Mouse (Mus musculus) liver, embryonic 16.5 days (tissue): ENCODE data around the gene Plce1. TPM values are rescaled to one million over a fixed set of nuclear protein-coding genes. Genes with fewer than 3 reads are reported as not detected.

ENCODE experiments used
- ATAC-seq: fragments of 200-750 bp; cut with Nextera tagmentation; 2 replicates; pipeline ENCODE4 v1.8.0; 2017; ENCODE audit warnings: low read depth, mild to moderate bottlenecking, moderate number of reproducible peaks, moderate library complexity
- H3K27ac ChIP-seq: fragments of 300-500 bp; sonication (generic); 2 replicates; pipeline ENCODE4 v1.5.1; 2014; ENCODE audit warnings: mild to moderate bottlenecking, low read length
- H3K27me3 ChIP-seq: fragments of 300-500 bp; sonication (generic); 2 replicates; pipeline ENCODE4 v1.6.1; 2014; ENCODE audit warnings: low read depth, low read length, mixed read lengths; ENCODE audit not compliant: control insufficient read depth, insufficient read depth
- H3K36me3 ChIP-seq: fragments of 300-500 bp; sonication (generic); 2 replicates; pipeline ENCODE4 v1.6.1; 2014; ENCODE audit warnings: mild to moderate bottlenecking; ENCODE audit not compliant: control insufficient read depth, insufficient read depth
- H3K4me1 ChIP-seq: fragments of 300-500 bp; sonication (generic); 2 replicates; pipeline ENCODE4 v1.6.1; 2014; ENCODE audit warnings: low read depth, low read length, mixed read lengths; ENCODE audit not compliant: control insufficient read depth
- H3K4me2 ChIP-seq: fragments of 300-500 bp; sonication (generic); 2 replicates; pipeline ENCODE4 v1.6.1; 2014; ENCODE audit warnings: low read depth, low read length, mixed read lengths
- H3K4me3 ChIP-seq: fragments of 300-500 bp; sonication (generic); 2 replicates; pipeline ENCODE4 v1.5.1; 2014; ENCODE audit warnings: low read depth, mild to moderate bottlenecking, low read length
- H3K9ac ChIP-seq: fragments of 300-500 bp; sonication (generic); 2 replicates; pipeline ENCODE4 v1.6.1; 2014; ENCODE audit warnings: low read depth, low read length
- H3K9me3 ChIP-seq: fragments of 300-500 bp; sonication (generic); replicated peaks from 2 replicates; pipeline ENCODE4 v1.6.1; 2016; ENCODE audit warnings: low read length; ENCODE audit not compliant: control insufficient read depth
- WGBS: fragments of 180-500 bp; shearing (Covaris S2); extraction: QIAGEN DNeasy Blood & Tissue Kit; methylation state at CpG from one replicate; pipeline ENCODE4 v1.1.7; 2014; ENCODE audit not compliant: insufficient replicate concordance; 5-methylcytosine and 5-hydroxymethylcytosine counted together
- polyA plus RNA-seq: library from polyadenylated mRNA; unstranded; fragments of >200 nt; fragmentation: Nextera tagmentation; extraction: Ambion mirVana; gene quantifications from 2 replicates; pipeline ENCODE4 v1.2.1, GENCODE M21; 2015

The Plce1 gene
- polyA plus RNA-seq, 1 experiment from 2014 or later = 0.68 TPM

GRCm38 (mm10) chr19:38672015-38672600 lies 191.2 kb downstream of the Plce1 start:
- no peaks in the 10 kb centered on the region for H3K27me3 ChIP-seq
- 71% methylated on average over 7 of the region's 7 CpGs for WGBS
- H3K4me2 ChIP-seq = no peak overlapping the region
- H3K9me3 ChIP-seq = no peaks in the 10 kb centered on the region
- no peak overlapping the region for H3K9ac ChIP-seq
- H3K4me1 ChIP-seq = no peaks in the 10 kb centered on the region
- H3K4me3 ChIP-seq = no peak overlapping the region
- H3K27ac ChIP-seq = no peak overlapping the region
- H3K36me3 ChIP-seq = no peaks in the 10 kb centered on the region
- no peak for ATAC-seq

- Histone ChIP-seq H3K9ac (no peak overlapping the region), H3K36me3 (no peaks in the 10 kb centered on the region), H3K4me3 (no peak overlapping the region), H3K27me3 (no peaks in the 10 kb centered on the region), H3K4me1 (no peaks in the 10 kb centered on the region), H3K9me3 (no peaks in the 10 kb centered on the region), H3K27ac (no peak overlapping the region), H3K4me2 (no peak overlapping the region)
- ATAC-seq = no peak
- WGBS = 58% methylated on average over 2 of the region's 2 CpGs
These were observed 193.0 kb downstream of the Plce1 start for GRCm38 (mm10) chr19:38673936-38674335.

GRCm38 (mm10) chr19:38678655-38679054 lies 197.7 kb downstream of the Plce1 start:
- no peak for ATAC-seq
- H3K4me3 ChIP-seq = no peak overlapping the region
- WGBS = 60% methylated on average over 5 of the region's 5 CpGs
- no peaks in the 10 kb centered on the region for H3K9me3 ChIP-seq
- no peak overlapping the region for H3K27ac ChIP-seq
- no peak overlapping the region for H3K9ac ChIP-seq
- no peak overlapping the region for H3K4me2 ChIP-seq
- H3K4me1 ChIP-seq = no peaks in the 10 kb centered on the region
- H3K27me3 ChIP-seq = no peaks in the 10 kb centered on the region
- H3K36me3 ChIP-seq = no peaks in the 10 kb centered on the region

GRCm38 (mm10) chr19:38679520-38679919 lies 198.6 kb downstream of the Plce1 start:
- no peaks in the 10 kb centered on the region for H3K36me3 ChIP-seq
- H3K27ac ChIP-seq = no peak overlapping the region
- H3K27me3 ChIP-seq = no peaks in the 10 kb centered on the region
- no peak overlapping the region for H3K4me2 ChIP-seq
- H3K4me1 ChIP-seq = no peaks in the 10 kb centered on the region
- ATAC-seq = no peak
- H3K9me3 ChIP-seq = no peaks in the 10 kb centered on the region
- no peak overlapping the region for H3K4me3 ChIP-seq
- no peak overlapping the region for H3K9ac ChIP-seq
- WGBS = 71% methylated on average over 4 of the region's 4 CpGs

GRCm38 (mm10) chr19:38687326-38687725 lies 206.4 kb downstream of the Plce1 start:
- H3K4me1 ChIP-seq = no peaks in the 10 kb centered on the region
- no peak overlapping the region for H3K4me3 ChIP-seq
- 49% methylated on average over 5 of the region's 5 CpGs for WGBS
- no peaks in the 10 kb centered on the region for H3K27me3 ChIP-seq
- H3K9ac ChIP-seq = no peak overlapping the region
- no peaks in the 10 kb centered on the region for H3K36me3 ChIP-seq
- H3K4me2 ChIP-seq = no peak overlapping the region
- no peaks in the 10 kb centered on the region for H3K9me3 ChIP-seq
- no peak overlapping the region for H3K27ac ChIP-seq
- no peak for ATAC-seq

- no peak overlapping the region for H3K4me3 ChIP-seq
- no peaks in the 10 kb centered on the region for H3K4me1 ChIP-seq
- no peaks in the 10 kb centered on the region for H3K27me3 ChIP-seq
- no peaks in the 10 kb centered on the region for H3K9me3 ChIP-seq
- ATAC-seq = no peak
- H3K4me2 ChIP-seq = no peak overlapping the region
- 70% methylated on average over 4 of the region's 4 CpGs for WGBS
- no peaks in the 10 kb centered on the region for H3K36me3 ChIP-seq
- no peak overlapping the region for H3K9ac ChIP-seq
- H3K27ac ChIP-seq = no peak overlapping the region
These were observed 208.0 kb downstream of the Plce1 start for GRCm38 (mm10) chr19:38688741-38689507.

- no peak overlapping the region for H3K4me3 ChIP-seq
- no peaks in the 10 kb centered on the region for H3K4me1 ChIP-seq
- no peak overlapping the region for H3K4me2 ChIP-seq
- ATAC-seq = no peak
- no peaks in the 10 kb centered on the region for H3K9me3 ChIP-seq
- H3K9ac ChIP-seq = no peak overlapping the region
- H3K27ac ChIP-seq = no peak overlapping the region
- H3K27me3 ChIP-seq = no peaks in the 10 kb centered on the region
- 54% methylated on average over 2 of the region's 2 CpGs for WGBS
- no peaks in the 10 kb centered on the region for H3K36me3 ChIP-seq
These were observed 209.4 kb downstream of the Plce1 start for GRCm38 (mm10) chr19:38690276-38690675.

- WGBS = 57% methylated on average over 6 of the region's 6 CpGs
- Histone ChIP-seq H3K9ac (no peak overlapping the region), H3K27ac (no peak overlapping the region), H3K36me3 (no peaks in the 10 kb centered on the region), H3K4me3 (no peak overlapping the region), H3K27me3 (no peaks in the 10 kb centered on the region), H3K4me2 (no peak overlapping the region), H3K4me1 (no peaks in the 10 kb centered on the region), H3K9me3 (no peaks in the 10 kb centered on the region)
- no peak for ATAC-seq
These were observed 210.6 kb downstream of the Plce1 start for GRCm38 (mm10) chr19:38691533-38691932.

GRCm38 (mm10) chr19:38693331-38693730 lies 212.4 kb downstream of the Plce1 start:
- Histone ChIP-seq H3K9ac (no peak overlapping the region), H3K4me1 (no peaks in the 10 kb centered on the region), H3K27ac (no peak overlapping the region), H3K27me3 (no peaks in the 10 kb centered on the region), H3K36me3 (no peaks in the 10 kb centered on the region), H3K9me3 (no peaks in the 10 kb centered on the region), H3K4me2 (no peak overlapping the region), H3K4me3 (no peak overlapping the region)
- 52% methylated on average over 2 of the region's 2 CpGs for WGBS
- no peak for ATAC-seq
